Mouse (Mus musculus) hindbrain, embryonic 15.5 days (tissue): ENCODE measurements at regions not wholly inside any gene's neighbourhood (a gene's known extent, or its start where the extent isn't known, plus 50 kb on each side); places are given as distances from the start of the nearest gene placed in this dataset.
A peak's percentile ranks its signal among the peaks of the same experiment; 100 is the strongest.

Experiments used
- ATAC-seq: fragments of 200-750 bp; cut with Nextera tagmentation; 2 replicates; pipeline ENCODE4 v1.8.0; 2017; ENCODE audit warnings: low read depth, moderate number of reproducible peaks, moderate TSS enrichment; ENCODE audit not compliant: low FRiP score
- H3K27ac ChIP-seq: fragments of 300-500 bp; sonication (generic); replicated peaks from 2 replicates; pipeline ENCODE4 v1.5.1; 2015; ENCODE audit warnings: mild to moderate bottlenecking, inconsistent platforms
- H3K27me3 ChIP-seq: fragments of 300-500 bp; sonication (generic); 2 replicates; pipeline ENCODE4 v1.6.1; 2015; ENCODE audit warnings: control low read depth, inconsistent platforms
- H3K36me3 ChIP-seq: fragments of 300-500 bp; sonication (generic); 2 replicates; pipeline ENCODE4 v1.6.1; 2015; ENCODE audit warnings: control low read depth, inconsistent platforms
- H3K4me1 ChIP-seq: fragments of 300-500 bp; sonication (generic); replicated peaks from 2 replicates; pipeline ENCODE4 v1.6.1; 2015; ENCODE audit warnings: control low read depth, inconsistent platforms
- H3K4me2 ChIP-seq: fragments of 300-500 bp; sonication (generic); 2 replicates; pipeline ENCODE4 v1.6.1; 2015; ENCODE audit warnings: moderate library complexity, mild to moderate bottlenecking, inconsistent platforms
- H3K4me3 ChIP-seq: fragments of 300-500 bp; sonication (generic); 2 replicates; pipeline ENCODE4 v1.5.1; 2015; ENCODE audit warnings: mild to moderate bottlenecking, inconsistent platforms
- H3K9ac ChIP-seq: fragments of 300-500 bp; sonication (generic); 2 replicates; pipeline ENCODE4 v1.6.1; 2015; ENCODE audit warnings: inconsistent platforms
- H3K9me3 ChIP-seq: fragments of 300-500 bp; sonication (generic); 2 replicates; pipeline ENCODE4 v1.6.1; 2016; ENCODE audit warnings: control low read depth, inconsistent platforms
- WGBS: fragments of 180-500 bp; shearing (Covaris S2); methylation state at CpG from one replicate; pipeline ENCODE4 v1.1.7; 2015; 5-methylcytosine and 5-hydroxymethylcytosine counted together

GRCm38 (mm10) chr8:26226612-26227528 is 107.5 kb downstream of the Gm45692 start:
- no peak overlapping the region for H3K27ac ChIP-seq
- no peak overlapping the region for H3K4me2 ChIP-seq
- H3K9ac ChIP-seq, result no peak overlapping the region
- no peaks in the 10 kb centered on the region for H3K4me1 ChIP-seq
- 67% methylated on average over 30 of the region's 30 CpGs for WGBS
- H3K36me3 ChIP-seq, result no peaks in the 10 kb centered on the region
- no peaks in the 10 kb centered on the region for H3K27me3 ChIP-seq
- H3K4me3 ChIP-seq, result no peak overlapping the region
- no peaks in the 10 kb centered on the region for H3K9me3 ChIP-seq
- ATAC-seq, result no peak

- Histone ChIP-seq H3K9ac (no peak overlapping the region), H3K36me3 (no peaks in the 10 kb centered on the region), H3K9me3 (no peaks in the 10 kb centered on the region), H3K4me3 (no peak overlapping the region), H3K27ac (no peak overlapping the region), H3K4me2 (no peak overlapping the region), H3K27me3 (no peaks in the 10 kb centered on the region), H3K4me1 (no peaks in the 10 kb centered on the region)
- WGBS, result 69% methylated on average over 5 of the region's 5 CpGs
- ATAC-seq, result no peak
These were observed 108.2 kb downstream of the Gm45692 start for GRCm38 (mm10) chr8:26227529-26227895.

- ATAC-seq, result no peak
- Histone ChIP-seq H3K4me2 (no peak overlapping the region), H3K4me3 (no peak overlapping the region), H3K36me3 (no peaks in the 10 kb centered on the region), H3K9me3 (no peaks in the 10 kb centered on the region), H3K4me1 (no peaks in the 10 kb centered on the region), H3K9ac (no peak overlapping the region), H3K27me3 (no peaks in the 10 kb centered on the region), H3K27ac (no peak overlapping the region)
- WGBS, result 92% methylated on average over 8 of the region's 8 CpGs
These were observed 110.2 kb downstream of the Gm45692 start for GRCm38 (mm10) chr8:26229548-26229947.

DNA sequence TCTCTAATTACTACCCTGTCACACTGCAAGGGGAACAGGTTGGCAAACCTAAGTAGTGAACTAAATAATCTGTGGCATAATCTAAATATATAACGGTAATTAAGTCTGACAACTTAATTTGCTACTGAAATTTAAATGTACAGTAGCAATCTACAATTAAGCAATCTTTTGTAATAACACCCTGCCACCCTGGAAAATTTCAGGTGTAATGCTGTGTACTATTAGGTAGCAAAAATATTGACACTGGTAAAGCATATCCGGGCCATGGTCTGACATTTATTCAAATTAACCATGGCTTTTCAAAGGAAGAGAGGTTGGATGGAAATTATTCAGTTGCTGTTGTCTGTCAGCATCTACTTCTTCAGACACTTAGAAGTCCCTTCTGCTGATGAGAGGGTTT is 119.7 kb downstream of the Gm45692 start:
- no peaks in the 10 kb centered on the region for H3K4me1 ChIP-seq
- no peak overlapping the region for H3K9ac ChIP-seq
- WGBS, result 91% methylated on average over 2 of the region's 2 CpGs
- ATAC-seq, result no peak
- H3K27me3 ChIP-seq, result no peaks in the 10 kb centered on the region
- H3K9me3 ChIP-seq, result no peaks in the 10 kb centered on the region
- no peak overlapping the region for H3K27ac ChIP-seq
- H3K36me3 ChIP-seq, result no peaks in the 10 kb centered on the region
- no peak overlapping the region for H3K4me3 ChIP-seq
- no peak overlapping the region for H3K4me2 ChIP-seq

GRCm38 (mm10) chr8:26239604-26240003 is 120.3 kb downstream of the Gm45692 start:
- no peak overlapping the region for H3K4me2 ChIP-seq
- WGBS, result 79% methylated on average over 4 of the region's 4 CpGs
- no peak for ATAC-seq
- no peak overlapping the region for H3K9ac ChIP-seq
- no peak overlapping the region for H3K4me3 ChIP-seq
- no peaks in the 10 kb centered on the region for H3K36me3 ChIP-seq
- H3K27me3 ChIP-seq, result no peaks in the 10 kb centered on the region
- no peaks in the 10 kb centered on the region for H3K9me3 ChIP-seq
- no peak overlapping the region for H3K27ac ChIP-seq
- no peaks in the 10 kb centered on the region for H3K4me1 ChIP-seq

- no peak for ATAC-seq
- no peaks in the 10 kb centered on the region for H3K9me3 ChIP-seq
- H3K4me3 ChIP-seq, result no peak overlapping the region
- no peak overlapping the region for H3K4me2 ChIP-seq
- no peak overlapping the region for H3K9ac ChIP-seq
- H3K27me3 ChIP-seq, result no peaks in the 10 kb centered on the region
- H3K36me3 ChIP-seq, result no peaks in the 10 kb centered on the region
- no peak overlapping the region for H3K27ac ChIP-seq
- no peaks in the 10 kb centered on the region for H3K4me1 ChIP-seq
- WGBS, result 75% methylated on average over 4 of the region's 4 CpGs
These were observed 124.4 kb downstream of the Gm45692 start for GRCm38 (mm10) chr8:26243743-26244142.

DNA sequence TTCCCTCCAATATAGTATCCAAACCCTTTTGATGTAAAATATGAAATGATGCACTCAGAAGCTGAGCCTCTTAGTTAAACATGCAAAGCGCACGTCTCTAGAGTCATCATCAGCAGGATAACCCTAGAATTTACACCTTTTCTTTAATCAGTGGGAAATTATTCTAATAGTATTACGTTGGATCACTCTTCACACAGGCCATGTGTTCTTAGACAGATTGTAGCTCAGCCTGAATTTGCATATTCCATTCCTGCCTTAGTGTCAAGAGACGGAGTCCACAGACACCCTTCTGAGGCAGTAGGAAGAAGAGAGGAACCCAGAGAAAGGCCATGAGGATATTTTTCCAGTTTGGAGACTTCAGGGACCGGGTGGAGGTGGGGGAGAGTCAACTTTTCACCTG is 125.0 kb downstream of the Gm45692 start:
- WGBS, result 76% methylated on average over 5 of the region's 5 CpGs
- ATAC-seq, result no peak

GRCm38 (mm10) chr8:26255191-26255669 is 135.9 kb downstream of the Gm45692 start:
- peak; percentile 59 for ATAC-seq
- Histone ChIP-seq H3K4me3 (no peak overlapping the region), H3K9me3 (0 out of 2 replicates have a peak, but pooled peaks cover 7% of the 10 kb centered on the region), H3K4me2 (no peak overlapping the region), H3K4me1 (peaks cover 8% of the 10 kb centered on the region; the same call in 1 of the 2 replicates), H3K27ac (no peak overlapping the region), H3K36me3 (no peaks in the 10 kb centered on the region), H3K9ac (no peak overlapping the region), H3K27me3 (no peaks in the 10 kb centered on the region)
- WGBS, result 5% methylated on average over 6 of the region's 6 CpGs

More for the DNA sequence above, 125.0 kb downstream of the Gm45692 start:
- Histone ChIP-seq H3K9me3 (no peaks in the 10 kb centered on the region), H3K9ac (no peak overlapping the region), H3K36me3 (no peaks in the 10 kb centered on the region), H3K4me3 (no peak overlapping the region), H3K4me2 (no peak overlapping the region), H3K4me1 (no peaks in the 10 kb centered on the region), H3K27me3 (no peaks in the 10 kb centered on the region), H3K27ac (no peak overlapping the region)

DNA sequence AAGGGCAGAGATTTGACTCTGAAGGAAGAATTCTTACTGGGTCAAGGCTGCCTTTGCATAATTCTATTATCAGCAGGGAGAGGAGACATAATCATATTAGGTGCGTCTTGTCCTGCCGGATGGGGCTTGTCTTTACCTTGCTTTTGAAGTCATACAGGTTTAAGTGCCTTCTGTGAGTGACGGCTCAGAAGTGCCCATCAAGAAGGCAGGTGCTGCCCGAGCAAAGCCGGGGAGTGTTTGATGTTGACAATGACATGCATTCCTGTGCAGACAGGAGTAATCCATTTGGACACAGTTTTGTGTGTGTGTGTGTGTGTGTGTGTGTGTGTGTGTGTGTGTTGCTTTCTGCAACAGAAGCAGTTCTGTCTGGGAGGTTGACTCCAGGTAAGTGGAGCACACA is 141.0 kb downstream of the Gm45692 start:
- no peaks in the 10 kb centered on the region for H3K27me3 ChIP-seq
- no peaks in the 10 kb centered on the region for H3K36me3 ChIP-seq
- H3K4me2 ChIP-seq, result no peak overlapping the region
- no peak for ATAC-seq
- no peak overlapping the region for H3K27ac ChIP-seq
- no peak overlapping the region for H3K9ac ChIP-seq
- H3K4me1 ChIP-seq, result peaks cover 16% of the 10 kb centered on the region
- WGBS, result 61% methylated on average over 5 of the region's 5 CpGs
- H3K4me3 ChIP-seq, result no peak overlapping the region
- no peaks in the 10 kb centered on the region for H3K9me3 ChIP-seq

- Histone ChIP-seq H3K4me1 (peaks cover 34% of the 10 kb centered on the region), H3K27me3 (no peaks in the 10 kb centered on the region), H3K9me3 (no peaks in the 10 kb centered on the region), H3K27ac (no peak overlapping the region), H3K9ac (no peak overlapping the region), H3K36me3 (no peaks in the 10 kb centered on the region), H3K4me3 (no peak overlapping the region), H3K4me2 (no peak overlapping the region)
- no peak for ATAC-seq
- 93% methylated on average over 10 of the region's 10 CpGs for WGBS
These were observed 143.2 kb downstream of the Gm45692 start for GRCm38 (mm10) chr8:26262536-26262935.

DNA sequence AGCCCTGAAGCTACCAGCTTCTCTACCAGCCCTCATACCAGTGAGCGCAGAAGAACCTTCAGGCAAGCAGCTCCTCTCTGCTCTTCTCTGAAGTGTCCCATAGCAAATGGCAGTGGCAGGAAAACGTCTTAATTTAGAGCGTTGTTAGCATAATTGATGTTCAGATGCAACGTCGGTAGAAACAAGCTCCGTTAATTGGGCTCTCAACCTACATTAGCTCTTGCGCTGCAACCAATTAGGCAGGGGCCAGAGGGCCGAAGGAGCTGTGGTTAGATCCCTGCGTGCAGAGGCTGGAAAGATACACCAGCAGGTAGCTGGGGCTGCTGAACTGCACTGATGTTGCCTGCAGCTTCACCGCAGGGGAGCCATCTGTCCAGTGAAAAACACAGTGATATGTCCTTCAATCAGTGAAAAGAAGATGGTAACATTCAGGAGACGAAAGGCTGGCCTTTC is 145.6 kb downstream of the Gm45692 start:
- Histone ChIP-seq H3K36me3 (no peaks in the 10 kb centered on the region), H3K9ac (no peak overlapping the region), H3K27me3 (0 out of 2 replicates have a peak, but pooled peaks cover 2% of the 10 kb centered on the region), H3K9me3 (no peaks in the 10 kb centered on the region), H3K27ac (0 out of 2 replicates have a peak overlapping the region, but pooled peaks have one; percentile 4), H3K4me2 (0 out of 2 replicates have a peak overlapping the region, but pooled peaks have one; percentile 0), H3K4me3 (no peak overlapping the region), H3K4me1 (peaks cover 51% of the 10 kb centered on the region)
- WGBS, result 24% methylated on average over 11 of the region's 11 CpGs
- peak; percentile 73 for ATAC-seq

DNA sequence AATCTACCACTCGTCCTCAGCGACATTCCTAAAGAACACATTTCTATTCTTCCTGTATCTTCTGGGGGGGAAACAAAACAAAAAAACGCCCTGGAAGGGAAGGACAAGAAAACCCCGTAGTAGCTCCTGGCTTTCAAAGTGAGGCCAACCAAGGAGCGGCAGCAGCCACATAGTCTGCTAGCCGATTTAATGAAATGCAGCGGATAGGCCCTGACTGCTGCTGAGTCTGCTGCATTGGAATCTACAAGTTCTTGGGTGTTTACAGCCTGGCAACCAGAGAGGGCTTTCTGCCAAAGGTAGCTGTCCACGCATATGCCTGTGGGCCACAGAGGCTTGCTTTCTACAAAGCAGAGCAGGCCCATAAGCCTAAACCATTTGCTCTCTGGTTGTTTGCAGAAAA is 146.0 kb downstream of the Gm45692 start:
- H3K4me1 ChIP-seq, result peaks cover 51% of the 10 kb centered on the region
- H3K27ac ChIP-seq, result 0 out of 2 replicates have a peak overlapping the region, but pooled peaks have one; percentile 4
- ATAC-seq, result peak; percentile 64
- H3K4me3 ChIP-seq, result no peak overlapping the region
- H3K36me3 ChIP-seq, result no peaks in the 10 kb centered on the region
- WGBS, result 15% methylated on average over 8 of the region's 8 CpGs
- H3K9me3 ChIP-seq, result no peaks in the 10 kb centered on the region
- no peak overlapping the region for H3K9ac ChIP-seq
- H3K27me3 ChIP-seq, result 0 out of 2 replicates have a peak, but pooled peaks cover 2% of the 10 kb centered on the region
- H3K4me2 ChIP-seq, result 0 out of 2 replicates have a peak overlapping the region, but pooled peaks have one; percentile 0
